In genomic region chr7:25273259-25274241, GRCm38 (mm10) we compare ENCODE assay signal across 12 mouse cellular contexts. TPM values are rescaled to one million over a fixed set of nuclear protein-coding genes. Genes with fewer than 3 reads are reported as not detected.
DNase-seq lines count a peak whose midpoint lies in the region; ATAC-seq and TF ChIP-seq lines count a peak whose summit lies in the region.
"Had no signal": no experiment of that assay in that cellular context is flagged by ENCODE, and none has a peak within 500 bp of the region (broad histone marks: within the 10 kb centered on the region; RNA-seq: fewer than 3 reads in every experiment).

No protein-coding gene starts in this region.

- no peak for ATAC-seq in forebrain, embryonic 14.5 days
- peak; percentile 44; the same call in 1 of the 2 replicates for ATAC-seq in stomach, embryonic 15.5 days (ENCODE audit: insufficient read depth, low FRiP score, low read depth)
- no peak for ATAC-seq in stomach, postnatal 0 days (ENCODE audit: low FRiP score, low TSS enrichment)
- ATAC-seq in hindbrain, embryonic 16.5 days: no peak
- no peak for ATAC-seq in neural tube, embryonic 13.5 days (ENCODE audit: low read depth)

- 89% methylated on average over 22 of the region's 22 CpGs for WGBS in forebrain, embryonic 14.5 days
- WGBS in forebrain, embryonic 10.5 days: 94% methylated on average over 22 of the region's 22 CpGs
- WGBS in stomach, embryonic 15.5 days: 83% methylated on average over 22 of the region's 22 CpGs
- 82% methylated on average over 22 of the region's 22 CpGs for WGBS in stomach, postnatal 0 days
- 89% methylated on average over 22 of the region's 22 CpGs for WGBS in hindbrain, embryonic 16.5 days
- 92% methylated on average over 22 of the region's 22 CpGs for WGBS in neural tube, embryonic 13.5 days
- WGBS in kidney, adult 2 months: 88% methylated on average over 22 of the region's 22 CpGs

- H3K4me3 ChIP-seq in forebrain, embryonic 14.5 days (ENCODE audit: low read depth, low read length): no peak overlapping the region
- no peak overlapping the region for H3K4me3 ChIP-seq in forebrain, embryonic 10.5 days
- H3K4me3 ChIP-seq in stomach, embryonic 15.5 days (replicated peaks): no peak overlapping the region
- H3K4me3 ChIP-seq in stomach, postnatal 0 days (ENCODE audit: low read depth, low read length): no peak overlapping the region
- H3K4me3 ChIP-seq in hindbrain, embryonic 16.5 days (ENCODE audit: low read length): no peak overlapping the region
- H3K4me3 ChIP-seq in neural tube, embryonic 13.5 days: no peak overlapping the region
- no peak overlapping the region for H3K4me3 ChIP-seq in kidney, adult 2 months (ENCODE audit: insufficient read depth, low read depth, low read length)

- peaks cover 22% of the 10 kb centered on the region for H3K4me1 ChIP-seq in forebrain, embryonic 14.5 days (ENCODE audit: control insufficient read depth, insufficient read depth, low read length)
- peaks cover 64% of the 10 kb centered on the region for H3K4me1 ChIP-seq in forebrain, embryonic 10.5 days
- peaks cover 59% of the 10 kb centered on the region for H3K4me1 ChIP-seq in stomach, embryonic 15.5 days
- peaks cover 6% of the 10 kb centered on the region for H3K4me1 ChIP-seq in stomach, postnatal 0 days (replicated peaks; ENCODE audit: control insufficient read depth, insufficient read depth)
- H3K4me1 ChIP-seq in hindbrain, embryonic 16.5 days (ENCODE audit: control insufficient read depth, insufficient read depth, low read depth, low read length): peaks cover 36% of the 10 kb centered on the region
- peaks cover 76% of the 10 kb centered on the region for H3K4me1 ChIP-seq in neural tube, embryonic 13.5 days (replicated peaks)
- H3K4me1 ChIP-seq in kidney, adult 2 months (ENCODE audit: control insufficient read depth, insufficient read depth, low read length): peaks cover 21% of the 10 kb centered on the region

- no peaks in the 10 kb centered on the region for H3K27me3 ChIP-seq in forebrain, embryonic 14.5 days (replicated peaks; ENCODE audit: control insufficient read depth, insufficient read depth, low read length)
- no peaks in the 10 kb centered on the region for H3K27me3 ChIP-seq in forebrain, embryonic 10.5 days (ENCODE audit: poor library complexity, severe bottlenecking)
- no peaks in the 10 kb centered on the region for H3K27me3 ChIP-seq in stomach, embryonic 15.5 days (replicated peaks)
- no peaks in the 10 kb centered on the region for H3K27me3 ChIP-seq in stomach, postnatal 0 days (ENCODE audit: control insufficient read depth, insufficient read depth, low read length)
- no peaks in the 10 kb centered on the region for H3K27me3 ChIP-seq in hindbrain, embryonic 16.5 days (replicated peaks; ENCODE audit: control insufficient read depth, insufficient read depth, low read length)
- no peaks in the 10 kb centered on the region for H3K27me3 ChIP-seq in neural tube, embryonic 13.5 days
- H3K27me3 ChIP-seq in kidney, adult 2 months (replicated peaks; ENCODE audit: control insufficient read depth, insufficient read depth, low read length): no peaks in the 10 kb centered on the region
- H3K27me3 ChIP-seq: CH12.LX had no signal

- H3K4me2 ChIP-seq in forebrain, embryonic 14.5 days (ENCODE audit: low read length): no peak overlapping the region
- H3K4me2 ChIP-seq in stomach, embryonic 15.5 days: no peak overlapping the region
- H3K4me2 ChIP-seq in stomach, postnatal 0 days (replicated peaks; ENCODE audit: low read depth): no peak overlapping the region; the same call in 1 of the 2 replicates
- H3K4me2 ChIP-seq in hindbrain, embryonic 16.5 days (ENCODE audit: low read length): no peak overlapping the region
- no peak overlapping the region for H3K4me2 ChIP-seq in neural tube, embryonic 13.5 days

- no peaks in the 10 kb centered on the region for H3K9me3 ChIP-seq in forebrain, embryonic 14.5 days (replicated peaks; ENCODE audit: control insufficient read depth, low read length)
- H3K9me3 ChIP-seq in forebrain, embryonic 10.5 days: no peaks in the 10 kb centered on the region
- no peaks in the 10 kb centered on the region for H3K9me3 ChIP-seq in stomach, embryonic 15.5 days
- no peaks in the 10 kb centered on the region for H3K9me3 ChIP-seq in stomach, postnatal 0 days (ENCODE audit: control insufficient read depth, low read length)
- H3K9me3 ChIP-seq in hindbrain, embryonic 16.5 days (ENCODE audit: control insufficient read depth, low read length): no peaks in the 10 kb centered on the region
- H3K9me3 ChIP-seq in neural tube, embryonic 13.5 days: no peaks in the 10 kb centered on the region

- TF ChIP-seq EP300 in stomach, postnatal 0 days (optimal IDR thresholded peaks at IDR 0.05): no peak

- H3K27ac ChIP-seq in forebrain, embryonic 14.5 days (ENCODE audit: low read depth, low read length): no peak overlapping the region
- H3K27ac ChIP-seq in forebrain, embryonic 10.5 days: no peak overlapping the region; the same call in 1 of the 2 replicates
- no peak overlapping the region; the same call in 1 of the 2 replicates for H3K27ac ChIP-seq in stomach, embryonic 15.5 days
- H3K27ac ChIP-seq in stomach, postnatal 0 days (replicated peaks): no peak overlapping the region
- no peak overlapping the region for H3K27ac ChIP-seq in hindbrain, embryonic 16.5 days (ENCODE audit: low read depth, low read length)
- H3K27ac ChIP-seq in neural tube, embryonic 13.5 days (replicated peaks): no peak overlapping the region
- no peak overlapping the region for H3K27ac ChIP-seq in kidney, adult 2 months (ENCODE audit: insufficient read depth, low read depth, low read length)

- peak overlapping the region; percentile 35; the same call in 1 of the 2 replicates for H3K9ac ChIP-seq in forebrain, embryonic 14.5 days (ENCODE audit: low read length)
- no peak overlapping the region for H3K9ac ChIP-seq in stomach, embryonic 15.5 days
- H3K9ac ChIP-seq in stomach, postnatal 0 days (ENCODE audit: low read length): no peak overlapping the region
- H3K9ac ChIP-seq in hindbrain, embryonic 16.5 days (ENCODE audit: low read depth, low read length): peak overlapping the region; percentile 11
- H3K9ac ChIP-seq in neural tube, embryonic 13.5 days: peak overlapping the region; percentile 41

- TF ChIP-seq CTCF in stomach, postnatal 0 days (IDR thresholded peaks at IDR 0.05; ENCODE audit: low read depth): no peak
- no peak for TF ChIP-seq CTCF in kidney, adult 2 months (conservative IDR thresholded peaks at IDR 0.05; ENCODE audit: insufficient read depth, insufficient read length, low read depth, low read length)

- no peak for DNase-seq in forebrain, embryonic 14.5 days (ENCODE audit: low spot score)
- no peak for DNase-seq in forebrain, embryonic 10.5 days (ENCODE audit: extremely low spot score, low spot score)
- no peak for DNase-seq in stomach, postnatal 0 days (ENCODE audit: low spot score)
- no peak for DNase-seq in layer of hippocampus, postnatal 36 days
- DNase-seq in kidney, adult 2 months: no peak
- DNase-seq: gastrocnemius, postnatal 10 days had no signal

- H3K36me3 ChIP-seq in forebrain, embryonic 14.5 days (ENCODE audit: control insufficient read depth, insufficient read depth, low read length): peaks cover 40% of the 10 kb centered on the region
- peaks cover 31% of the 10 kb centered on the region for H3K36me3 ChIP-seq in forebrain, embryonic 10.5 days (replicated peaks)
- H3K36me3 ChIP-seq in stomach, embryonic 15.5 days: peaks cover 19% of the 10 kb centered on the region
- H3K36me3 ChIP-seq in stomach, postnatal 0 days (ENCODE audit: control insufficient read depth, insufficient read depth, low read length): peaks cover 15% of the 10 kb centered on the region
- H3K36me3 ChIP-seq in hindbrain, embryonic 16.5 days (ENCODE audit: control insufficient read depth, insufficient read depth, low read length): peaks cover 22% of the 10 kb centered on the region; the same call in 1 of the 2 replicates
- H3K36me3 ChIP-seq in neural tube, embryonic 13.5 days: peaks cover 39% of the 10 kb centered on the region
- no peaks in the 10 kb centered on the region for H3K36me3 ChIP-seq in kidney, adult 2 months (ENCODE audit: control insufficient read depth, insufficient read depth, low read length)

- no peak for TF ChIP-seq POLR2A in kidney, adult 2 months (IDR thresholded peaks at IDR 0.05; ENCODE audit: low read depth, low read length)

RNA-seq across cellular contexts. Expression of gene Cic, which starts 6.0 kb away (rescaled TPM):
- polyA plus RNA-seq in forebrain, embryonic 14.5 days (2014; fragmentation: Nextera tagmentation; extraction: Ambion mirVana): 37.4 and 38.7 TPM in 2 replicates
- polyA plus RNA-seq in forebrain, embryonic 10.5 days (2016; fragmentation: Nextera tagmentation; extraction: Ambion mirVana): 19.4 and 20.6 TPM in 2 replicates
- polyA plus RNA-seq in stomach, embryonic 15.5 days (2015; fragmentation: Nextera tagmentation; extraction: Ambion mirVana): 33.8 and 36.4 TPM in 2 replicates
- 15.0 and 15.9 TPM in 2 replicates for polyA plus RNA-seq in stomach, postnatal 0 days (2015; fragmentation: Nextera tagmentation; extraction: Ambion mirVana)
- polyA plus RNA-seq in hindbrain, embryonic 16.5 days (2015; fragmentation: Nextera tagmentation; extraction: Ambion mirVana): 31.0 and 36.4 TPM in 2 replicates
- polyA plus RNA-seq in neural tube, embryonic 13.5 days (2015; fragmentation: Nextera tagmentation; extraction: Ambion mirVana): 40.2 and 43.4 TPM in 2 replicates
- total RNA-seq in layer of hippocampus, postnatal 36 days (2021): 100 to 1,000 TPM; 173 to 213 TPM
- 41.8 and 41.9 TPM in 2 replicates for polyA plus RNA-seq in kidney, adult 2 months (2012; rRNA removed)

RNA-seq across cellular contexts. Expression of gene Erf, which starts 23.0 kb away (rescaled TPM):
- polyA plus RNA-seq in forebrain, embryonic 14.5 days (2014; fragmentation: Nextera tagmentation; extraction: Ambion mirVana): 7.7 and 8.2 TPM in 2 replicates
- 8.4 and 10.1 TPM in 2 replicates for polyA plus RNA-seq in forebrain, embryonic 10.5 days (2016; fragmentation: Nextera tagmentation; extraction: Ambion mirVana)
- 13.0 and 17.6 TPM in 2 replicates for polyA plus RNA-seq in stomach, embryonic 15.5 days (2015; fragmentation: Nextera tagmentation; extraction: Ambion mirVana)
- polyA plus RNA-seq in stomach, postnatal 0 days (2015; fragmentation: Nextera tagmentation; extraction: Ambion mirVana): 8.1 and 8.8 TPM in 2 replicates
- polyA plus RNA-seq in hindbrain, embryonic 16.5 days (2015; fragmentation: Nextera tagmentation; extraction: Ambion mirVana): 3.7 and 4.3 TPM in 2 replicates
- polyA plus RNA-seq in neural tube, embryonic 13.5 days (2015; fragmentation: Nextera tagmentation; extraction: Ambion mirVana): 4.9 and 8.0 TPM in 2 replicates
- 10 to 100 TPM; 34.3 to 35.4 TPM for total RNA-seq in layer of hippocampus, postnatal 36 days (2021)
- 37.0 and 46.2 TPM in 2 replicates for polyA plus RNA-seq in kidney, adult 2 months (2012; rRNA removed)

RNA-seq across cellular contexts. Expression of gene Pafah1b3, which starts 24.2 kb away (rescaled TPM):
- 574 and 635 TPM in 2 replicates for polyA plus RNA-seq in forebrain, embryonic 14.5 days (2014; fragmentation: Nextera tagmentation; extraction: Ambion mirVana)
- 246 and 257 TPM in 2 replicates for polyA plus RNA-seq in forebrain, embryonic 10.5 days (2016; fragmentation: Nextera tagmentation; extraction: Ambion mirVana)
- 201 and 215 TPM in 2 replicates for polyA plus RNA-seq in stomach, embryonic 15.5 days (2015; fragmentation: Nextera tagmentation; extraction: Ambion mirVana)
- polyA plus RNA-seq in stomach, postnatal 0 days (2015; fragmentation: Nextera tagmentation; extraction: Ambion mirVana): 125 and 126 TPM in 2 replicates
- polyA plus RNA-seq in hindbrain, embryonic 16.5 days (2015; fragmentation: Nextera tagmentation; extraction: Ambion mirVana): 566 and 571 TPM in 2 replicates
- polyA plus RNA-seq in neural tube, embryonic 13.5 days (2015; fragmentation: Nextera tagmentation; extraction: Ambion mirVana): 525 and 535 TPM in 2 replicates
- 10 to 100 TPM; 21.2 to 25.9 TPM for total RNA-seq in layer of hippocampus, postnatal 36 days (2021)
- polyA plus RNA-seq in kidney, adult 2 months (2012; rRNA removed): 48.9 and 50.2 TPM in 2 replicates

RNA-seq across cellular contexts. Expression of gene Prr19, which starts 27.7 kb away (rescaled TPM):
- polyA plus RNA-seq in forebrain, embryonic 14.5 days (2014; fragmentation: Nextera tagmentation; extraction: Ambion mirVana): 1.8 and 2.2 TPM in 2 replicates
- 1.4 and 1.7 TPM in 2 replicates for polyA plus RNA-seq in forebrain, embryonic 10.5 days (2016; fragmentation: Nextera tagmentation; extraction: Ambion mirVana)
- 0.41 and 0.49 TPM in 2 replicates for polyA plus RNA-seq in stomach, embryonic 15.5 days (2015; fragmentation: Nextera tagmentation; extraction: Ambion mirVana)
- 0.07 TPM in 1 of 2 replicates, not detected in the other for polyA plus RNA-seq in stomach, postnatal 0 days (2015; fragmentation: Nextera tagmentation; extraction: Ambion mirVana)
- 4.7 and 4.8 TPM in 2 replicates for polyA plus RNA-seq in hindbrain, embryonic 16.5 days (2015; fragmentation: Nextera tagmentation; extraction: Ambion mirVana)
- polyA plus RNA-seq in neural tube, embryonic 13.5 days (2015; fragmentation: Nextera tagmentation; extraction: Ambion mirVana): 2.1 and 2.9 TPM in 2 replicates
- not detected for total RNA-seq in layer of hippocampus, postnatal 36 days (2021)
- polyA plus RNA-seq in kidney, adult 2 months (2012; rRNA removed): 0.08 TPM in 1 of 2 replicates, not detected in the other
- total RNA-seq: CH12.LX; gastrocnemius, postnatal 10 days; monocyte, adult 5-6 weeks had no signal
- polyA plus RNA-seq: large intestine, adult 2 months had no signal

RNA-seq across cellular contexts. Expression of gene Tmem145, which starts 32.4 kb away (rescaled TPM):
- 14.5 and 25.5 TPM in 2 replicates for polyA plus RNA-seq in forebrain, embryonic 14.5 days (2014; fragmentation: Nextera tagmentation; extraction: Ambion mirVana)
- 1.3 and 1.8 TPM in 2 replicates for polyA plus RNA-seq in forebrain, embryonic 10.5 days (2016; fragmentation: Nextera tagmentation; extraction: Ambion mirVana)
- polyA plus RNA-seq in stomach, embryonic 15.5 days (2015; fragmentation: Nextera tagmentation; extraction: Ambion mirVana): 1.4 and 1.6 TPM in 2 replicates
- polyA plus RNA-seq in stomach, postnatal 0 days (2015; fragmentation: Nextera tagmentation; extraction: Ambion mirVana): 0.67 and 1.1 TPM in 2 replicates
- 78.7 and 85.0 TPM in 2 replicates for polyA plus RNA-seq in hindbrain, embryonic 16.5 days (2015; fragmentation: Nextera tagmentation; extraction: Ambion mirVana)
- 51.7 and 52.2 TPM in 2 replicates for polyA plus RNA-seq in neural tube, embryonic 13.5 days (2015; fragmentation: Nextera tagmentation; extraction: Ambion mirVana)
- 10 to 100 TPM; 24.5 to 26.0 TPM for total RNA-seq in layer of hippocampus, postnatal 36 days (2021)
- polyA plus RNA-seq in kidney, adult 2 months (2012; rRNA removed): 0.28 and 0.35 TPM in 2 replicates
- total RNA-seq: CH12.LX; gastrocnemius, postnatal 10 days; monocyte, adult 5-6 weeks had no signal

Comparison
In these comparisons a context has a peak if more than half of its experiments do, and no peak if none do; other contexts are left out.
1. H3K9ac ChIP-seq: peak in forebrain, embryonic 14.5 days (single experiment), hindbrain, embryonic 16.5 days (single experiment) and neural tube, embryonic 13.5 days (single experiment); none in stomach, embryonic 15.5 days (single experiment) and stomach, postnatal 0 days (single experiment).